Mouse (Mus musculus): ENCODE results near the gene Epha7. TPM values are rescaled to one million over a fixed set of nuclear protein-coding genes. Genes with fewer than 3 reads are reported as not detected.

Gene Epha7
- polyA plus RNA-seq, 1 experiment, result 0.94 TPM

DNA sequence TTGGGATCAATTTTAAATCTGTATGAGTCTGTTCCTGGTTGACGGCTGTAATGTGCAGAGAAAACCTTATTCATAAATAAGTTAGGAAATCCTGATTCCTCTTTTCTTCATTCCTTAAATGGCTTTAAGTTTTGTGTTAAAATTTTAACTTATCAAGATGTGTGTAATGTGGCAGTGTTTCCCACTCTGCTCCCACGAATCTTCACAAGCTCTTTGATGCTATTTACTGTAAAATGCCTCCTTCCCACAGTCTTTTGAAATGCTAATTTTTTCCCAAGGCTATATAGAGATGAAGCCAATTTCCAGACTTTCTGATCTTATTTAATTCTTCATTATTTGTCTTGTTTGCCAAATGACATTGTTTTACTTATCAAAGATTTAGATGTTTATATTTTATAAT is 100.7 kb downstream of the Epha7 start:
- TF ChIP-seq MYOG (IDR thresholded peaks at IDR 0.05; ENCODE audit: control insufficient read depth in 1 of 3, insufficient read depth in 1 of 3, insufficient read length in 2 of 3, low read depth in 2 of 3) (no peak), MAX (IDR thresholded peaks at IDR 0.05; ENCODE audit: low read depth) (no peak)
- Histone ChIP-seq H3K4me2 (ENCODE audit: low read depth) (no peak overlapping the region), H3K27me3 (ENCODE audit: control insufficient read depth, insufficient read depth, insufficient read length) (no peaks in the 10 kb centered on the region), H3K79me2 (ENCODE audit: control insufficient read depth, insufficient read depth) (no peaks in the 10 kb centered on the region), H3ac (ENCODE audit: control insufficient read depth, insufficient read length) (no peak overlapping the region), H3K36me3 (ENCODE audit: control insufficient read depth, insufficient read depth) (no peaks in the 10 kb centered on the region), H3K4me3 (no peak overlapping the region)

DNA sequence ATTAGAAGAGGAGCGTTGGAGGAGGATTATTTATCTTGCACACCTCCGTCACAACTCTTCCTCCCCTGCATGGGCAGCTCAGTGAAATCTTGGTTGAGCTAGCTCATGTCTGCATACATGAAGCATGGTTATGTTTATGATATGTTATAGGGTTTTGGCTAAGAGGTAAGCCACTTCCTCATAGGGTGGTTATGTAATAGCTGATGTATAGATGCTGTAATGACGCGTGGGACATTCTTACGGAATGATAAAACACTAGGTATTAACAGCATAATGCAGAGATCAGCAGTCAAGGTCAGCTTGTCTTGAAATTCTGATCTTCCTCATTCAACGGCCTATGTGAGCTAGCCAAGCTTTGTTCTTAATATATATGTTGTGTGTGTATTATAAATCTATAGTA is 107.7 kb downstream of the Epha7 start:
- no peaks in the 10 kb centered on the region for H3K27me3 ChIP-seq (ENCODE audit: control insufficient read depth, insufficient read depth, insufficient read length)
- H3ac ChIP-seq (ENCODE audit: control insufficient read depth, insufficient read length), result no peak overlapping the region
- H3K4me2 ChIP-seq (ENCODE audit: low read depth), result no peak overlapping the region
- TF ChIP-seq SRF (IDR thresholded peaks at IDR 0.05; ENCODE audit: control insufficient read depth, insufficient read length, low read depth) (no peak), REST (IDR thresholded peaks at IDR 0.05; ENCODE audit: insufficient read depth, insufficient read length) (no peak), MYOG (IDR thresholded peaks at IDR 0.05; ENCODE audit: control insufficient read depth in 1 of 3, insufficient read depth in 1 of 3, insufficient read length in 2 of 3, low read depth in 2 of 3) (no peak), CEBPB (IDR thresholded peaks at IDR 0.05; ENCODE audit: insufficient read depth, poor library complexity, severe bottlenecking) (no peak), TCF3 (IDR thresholded peaks at IDR 0.05; ENCODE audit: insufficient read length, low read depth) (no peak), USF1 (IDR thresholded peaks at IDR 0.05; ENCODE audit: low read depth) (no peak), MAX (IDR thresholded peaks at IDR 0.05; ENCODE audit: low read depth) (no peak), MYOD1 (IDR thresholded peaks at IDR 0.05; ENCODE audit: control insufficient read depth in 1 of 3, insufficient read length in 2 of 3, low read depth in 2 of 3) (no peak), POLR2AphosphoS2 (IDR thresholded peaks at IDR 0.05; ENCODE audit: insufficient read length, low read depth) (no peak), TCF12 (IDR thresholded peaks at IDR 0.05; ENCODE audit: insufficient read depth, poor library complexity, severe bottlenecking) (no peak)
- H3K79me2 ChIP-seq (ENCODE audit: control insufficient read depth, insufficient read depth), result no peaks in the 10 kb centered on the region
- H3K36me3 ChIP-seq (ENCODE audit: control insufficient read depth, insufficient read depth), result no peaks in the 10 kb centered on the region
- no peak overlapping the region for H3K4me3 ChIP-seq

GRCm38 (mm10) chr4:28926072-28926471 is 113.1 kb downstream of the Epha7 start:
- TF ChIP-seq CEBPB (IDR thresholded peaks at IDR 0.05; ENCODE audit: insufficient read depth, poor library complexity, severe bottlenecking) (no peak), E2F4 (IDR thresholded peaks at IDR 0.05; ENCODE audit: insufficient read depth) (no peak), REST (IDR thresholded peaks at IDR 0.05; ENCODE audit: insufficient read depth, insufficient read length) (no peak), TCF3 (IDR thresholded peaks at IDR 0.05; ENCODE audit: insufficient read length, low read depth) (no peak)
- H3ac ChIP-seq (ENCODE audit: control insufficient read depth, insufficient read length), result no peak overlapping the region
- H3K36me3 ChIP-seq (ENCODE audit: control insufficient read depth, insufficient read depth), result no peaks in the 10 kb centered on the region
- no peak overlapping the region for H3K4me3 ChIP-seq
- no peaks in the 10 kb centered on the region for H3K79me2 ChIP-seq (ENCODE audit: control insufficient read depth, insufficient read depth)
- H3K27me3 ChIP-seq (ENCODE audit: control insufficient read depth, insufficient read depth, insufficient read length), result no peaks in the 10 kb centered on the region
- no peak overlapping the region for H3K4me2 ChIP-seq (ENCODE audit: low read depth)

DNA sequence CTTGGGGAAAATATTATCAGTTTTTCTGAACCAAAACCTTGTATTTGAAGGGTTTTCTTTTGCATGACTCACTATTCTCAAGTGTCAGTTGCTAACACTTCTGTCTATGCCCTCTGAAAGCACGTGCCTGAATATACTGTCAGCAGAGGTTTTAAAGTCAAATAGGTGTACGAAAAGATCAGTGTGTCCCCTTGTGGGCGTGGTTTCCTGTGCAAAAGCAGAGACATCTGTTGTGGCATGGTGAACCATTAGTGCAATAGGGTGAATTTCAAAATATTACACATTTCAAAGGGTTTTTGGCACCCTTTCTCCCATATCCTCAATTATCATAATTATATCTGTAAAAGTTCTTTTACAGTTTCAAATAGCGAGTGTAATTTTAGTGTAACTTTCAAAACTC is 120.5 kb downstream of the Epha7 start:
- Histone ChIP-seq H3K79me2 (ENCODE audit: control insufficient read depth, insufficient read depth) (no peaks in the 10 kb centered on the region), H3ac (ENCODE audit: control insufficient read depth, insufficient read length) (no peak overlapping the region), H3K27me3 (ENCODE audit: control insufficient read depth, insufficient read depth, insufficient read length) (no peaks in the 10 kb centered on the region), H3K4me2 (ENCODE audit: low read depth) (no peak overlapping the region), H3K36me3 (ENCODE audit: control insufficient read depth, insufficient read depth) (no peaks in the 10 kb centered on the region), H3K4me3 (no peak overlapping the region)
- no peak for TF ChIP-seq POLR2AphosphoS2 (IDR thresholded peaks at IDR 0.05; ENCODE audit: insufficient read length, low read depth)
- TF ChIP-seq TCF12 (IDR thresholded peaks at IDR 0.05; ENCODE audit: insufficient read depth, poor library complexity, severe bottlenecking), result no peak
- TF ChIP-seq E2F4 (IDR thresholded peaks at IDR 0.05; ENCODE audit: insufficient read depth), result no peak
- TF ChIP-seq MAX (IDR thresholded peaks at IDR 0.05; ENCODE audit: low read depth), result no peak
- TF ChIP-seq REST (IDR thresholded peaks at IDR 0.05; ENCODE audit: insufficient read depth, insufficient read length), result no peak

DNA sequence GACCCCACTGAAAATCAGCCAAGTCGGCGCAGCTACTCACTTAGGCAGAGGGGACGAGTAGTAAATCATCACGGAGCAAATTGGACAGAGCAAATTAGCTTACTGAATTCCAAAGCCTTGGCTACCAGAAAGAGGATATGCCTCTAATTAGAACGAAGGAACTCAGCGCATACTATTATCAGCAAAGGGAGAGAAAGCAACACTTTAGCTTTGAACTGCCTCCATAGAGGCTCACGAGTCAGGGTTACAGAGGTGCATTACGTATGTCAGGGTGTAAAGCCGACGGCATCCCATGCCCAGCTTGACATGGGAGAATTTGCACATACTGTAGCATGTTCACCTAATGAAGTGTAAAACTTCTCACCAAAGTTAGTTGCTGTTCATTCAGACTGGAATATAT is 121.9 kb downstream of the Epha7 start:
- H3K79me2 ChIP-seq (ENCODE audit: control insufficient read depth, insufficient read depth), result no peaks in the 10 kb centered on the region
- H3K36me3 ChIP-seq (ENCODE audit: control insufficient read depth, insufficient read depth), result no peaks in the 10 kb centered on the region
- H3K4me2 ChIP-seq (ENCODE audit: low read depth), result no peak overlapping the region
- TF ChIP-seq CEBPB (IDR thresholded peaks at IDR 0.05; ENCODE audit: insufficient read depth, poor library complexity, severe bottlenecking), result no peak
- TF ChIP-seq MYOG (IDR thresholded peaks at IDR 0.05; ENCODE audit: control insufficient read depth in 1 of 3, insufficient read depth in 1 of 3, insufficient read length in 2 of 3, low read depth in 2 of 3), result no peak
- no peak for TF ChIP-seq SRF (IDR thresholded peaks at IDR 0.05; ENCODE audit: control insufficient read depth, insufficient read length, low read depth)
- no peak for TF ChIP-seq MAX (IDR thresholded peaks at IDR 0.05; ENCODE audit: low read depth)
- no peak overlapping the region for H3K4me3 ChIP-seq
- no peak overlapping the region for H3ac ChIP-seq (ENCODE audit: control insufficient read depth, insufficient read length)
- H3K27me3 ChIP-seq (ENCODE audit: control insufficient read depth, insufficient read depth, insufficient read length), result no peaks in the 10 kb centered on the region

GRCm38 (mm10) chr4:28935567-28935966 is 122.6 kb downstream of the Epha7 start:
- TF ChIP-seq POLR2AphosphoS2 (IDR thresholded peaks at IDR 0.05; ENCODE audit: insufficient read length, low read depth) (no peak), POLR2A (IDR thresholded peaks at IDR 0.05; ENCODE audit: insufficient read length, low read depth) (no peak), CEBPB (IDR thresholded peaks at IDR 0.05; ENCODE audit: insufficient read depth, poor library complexity, severe bottlenecking) (no peak), MAX (IDR thresholded peaks at IDR 0.05; ENCODE audit: low read depth) (no peak), USF1 (IDR thresholded peaks at IDR 0.05; ENCODE audit: low read depth) (no peak), TCF12 (IDR thresholded peaks at IDR 0.05; ENCODE audit: insufficient read depth, poor library complexity, severe bottlenecking) (no peak), MYOD1 (IDR thresholded peaks at IDR 0.05; ENCODE audit: control insufficient read depth in 1 of 3, insufficient read length in 2 of 3, low read depth in 2 of 3) (no peak), REST (IDR thresholded peaks at IDR 0.05; ENCODE audit: insufficient read depth, insufficient read length) (no peak), MYOG (IDR thresholded peaks at IDR 0.05; ENCODE audit: control insufficient read depth in 1 of 3, insufficient read depth in 1 of 3, insufficient read length in 2 of 3, low read depth in 2 of 3) (no peak), E2F4 (IDR thresholded peaks at IDR 0.05; ENCODE audit: insufficient read depth) (no peak), TCF3 (IDR thresholded peaks at IDR 0.05; ENCODE audit: insufficient read length, low read depth) (no peak), SRF (IDR thresholded peaks at IDR 0.05; ENCODE audit: control insufficient read depth, insufficient read length, low read depth) (no peak)
- Histone ChIP-seq H3K36me3 (ENCODE audit: control insufficient read depth, insufficient read depth) (no peaks in the 10 kb centered on the region), H3K27me3 (ENCODE audit: control insufficient read depth, insufficient read depth, insufficient read length) (no peaks in the 10 kb centered on the region)

More at GRCm38 (mm10) chr4:28935567-28935966, 122.6 kb downstream of the Epha7 start:
- no peak overlapping the region for H3ac ChIP-seq (ENCODE audit: control insufficient read depth, insufficient read length)
- H3K4me3 ChIP-seq, result no peak overlapping the region
- H3K79me2 ChIP-seq (ENCODE audit: control insufficient read depth, insufficient read depth), result no peaks in the 10 kb centered on the region
- no peak overlapping the region for H3K4me2 ChIP-seq (ENCODE audit: low read depth)

All from myocyte (in vitro differentiated cells).